Mouse (Mus musculus) G1E (cell line): Measurements from ENCODE around the gene Sbk3. TPM values are rescaled to one million over a fixed set of nuclear protein-coding genes. Genes with fewer than 3 reads are reported as not detected.

Experiments
- ATAC-seq: 2 replicates; pipeline ENCODE4 v1.8.0; 2016; ENCODE audit warnings: mild to moderate bottlenecking; ENCODE audit not compliant: insufficient number of reproducible peaks, poor library complexity, low FRiP score, severe bottlenecking; ENCODE audit errors: extremely low read depth
- DNase-seq: peaks from one replicate; pipeline ENCODE4 v3.0.0; 2012; ENCODE audit warnings: low spot score
- H3K27me3 ChIP-seq: 2 replicates; pipeline ENCODE4 v1.6.1; 2012; ENCODE audit warnings: mild to moderate bottlenecking, low read length, inconsistent platforms; ENCODE audit not compliant: insufficient read depth
- H3K36me3 ChIP-seq: replicated peaks from 2 replicates; pipeline ENCODE3; 2012; ENCODE audit warnings: mild to moderate bottlenecking, inconsistent platforms
- H3K4me1 ChIP-seq: 2 replicates; pipeline ENCODE4 v1.6.1; 2012; ENCODE audit warnings: low read depth, low read length, inconsistent platforms, mixed read lengths; ENCODE audit not compliant: insufficient read depth
- H3K4me3 ChIP-seq: 2 replicates; pipeline ENCODE4 v1.5.1; 2012; ENCODE audit warnings: low read depth, mild to moderate bottlenecking, inconsistent platforms, low read length, moderate library complexity, mixed read lengths
- H3K9me3 ChIP-seq: replicated peaks from 2 replicates; pipeline ENCODE4 v1.6.1; 2012; ENCODE audit warnings: inconsistent platforms
- CTCF ChIP-seq: IDR thresholded peaks from 2 replicates; pipeline ENCODE4 v1.5.1; 2012; ENCODE audit warnings: low read depth, low read length, inconsistent platforms, mixed read lengths
- GATA1 ChIP-seq: IDR thresholded peaks from 2 replicates; pipeline ENCODE4 v1.6.1; 2012; ENCODE audit warnings: borderline replicate concordance, low read length, inconsistent platforms, mixed read lengths
- GATA2 ChIP-seq: IDR thresholded peaks from 2 replicates; pipeline ENCODE4 v1.6.1; 2012; ENCODE audit warnings: low read depth, low read length, inconsistent platforms, borderline replicate concordance
- POLR2AphosphoS5 ChIP-seq: IDR thresholded peaks from 2 replicates; pipeline ENCODE4 v1.6.1; 2012; ENCODE audit warnings: low read depth, low read length, inconsistent platforms; ENCODE audit not compliant: insufficient replicate concordance
- TAL1 ChIP-seq: conservative IDR thresholded peaks from 2 replicates; pipeline ENCODE4 v1.6.1; 2012; ENCODE audit warnings: low read depth, low read length, inconsistent platforms, mixed read lengths
- polyA plus RNA-seq: library from polyadenylated mRNA; stranded (reverse); fragments of >175 nt; gene quantifications from 2 replicates; pipeline ENCODE4 v1.2.3, GENCODE M21; 2012
- total RNA-seq, 2 experiments: library from RNA; stranded (forward) in 1 of 2; stranded (reverse) in 1 of 2; fragments of 200-1000 nt in 1 of 2; fragments of >200 nt in 1 of 2; fragmentation: Nextera tagmentation in 1 of 2; gene quantifications; 2 replicates each; pipeline ENCODE4 v1.2.3; 2014 to 2017

The Sbk3 gene
- total and polyA plus RNA-seq, 3 experiments = 0.11 TPM; not detected in 2

- ATAC-seq (no peak), DNase-seq (no peak)
- H3K9me3 ChIP-seq = peaks cover 6% of the 10 kb centered on the region; the same call in 1 of the 2 replicates
- TF ChIP-seq GATA2 = no peak
- TF ChIP-seq GATA1 = no peak
- no peak for TF ChIP-seq POLR2AphosphoS5
- no peak for TF ChIP-seq TAL1
- no peak for TF ChIP-seq CTCF
- H3K27me3 ChIP-seq = peaks cover 39% of the 10 kb centered on the region
- peaks cover 32% of the 10 kb centered on the region for H3K4me1 ChIP-seq
- peaks cover 29% of the 10 kb centered on the region for H3K36me3 ChIP-seq
- no peak overlapping the region for H3K4me3 ChIP-seq
Measured at GRCm38 (mm10) chr7:4923586-4924364, 47.2 kb downstream of the Sbk3 start.

- H3K4me3 ChIP-seq = peak overlapping the region; percentile 15; the same call in 1 of the 2 replicates
- peaks cover 35% of the 10 kb centered on the region for H3K27me3 ChIP-seq
- peaks cover 34% of the 10 kb centered on the region for H3K4me1 ChIP-seq
- H3K9me3 ChIP-seq = peaks cover 6% of the 10 kb centered on the region; the same call in 1 of the 2 replicates
- H3K36me3 ChIP-seq = peaks cover 36% of the 10 kb centered on the region
- DNase-seq (no peak), ATAC-seq (no peak)
- TF ChIP-seq GATA2 (no peak), GATA1 (no peak), TAL1 (no peak), CTCF (no peak), POLR2AphosphoS5 (no peak)
Measured at GRCm38 (mm10) chr7:4922931-4923565, 47.9 kb downstream of the Sbk3 start.

GRCm38 (mm10) chr7:4922508-4922907, 48.5 kb downstream of the Sbk3 start:
- TF ChIP-seq CTCF = no peak
- TF ChIP-seq TAL1 = no peak
- TF ChIP-seq GATA2 = no peak
- TF ChIP-seq POLR2AphosphoS5 = no peak
- TF ChIP-seq GATA1 = no peak
- peaks cover 31% of the 10 kb centered on the region for H3K27me3 ChIP-seq
- peaks cover 34% of the 10 kb centered on the region for H3K4me1 ChIP-seq

GRCm38 (mm10) chr7:4921824-4922482, 49.0 kb downstream of the Sbk3 start, which contains the start of gene Nat14:
Gene Nat14 (plus strand): TSS chr7:4922028.
- TF ChIP-seq GATA1 = no peak
- no peak for TF ChIP-seq GATA2
- TF ChIP-seq POLR2AphosphoS5 = no peak
- no peak for TF ChIP-seq TAL1
- TF ChIP-seq CTCF = no peak
- ATAC-seq (no peak), DNase-seq (no peak)
- Histone ChIP-seq H3K27me3 (peaks cover 25% of the 10 kb centered on the region), H3K9me3 (peaks cover 6% of the 10 kb centered on the region; the same call in 1 of the 2 replicates), H3K36me3 (peaks cover 47% of the 10 kb centered on the region), H3K4me3 (peak within 1 kb of the TSS; percentile 15; the same call in 1 of the 2 replicates), H3K4me1 (peaks cover 38% of the 10 kb centered on the region)

More at GRCm38 (mm10) chr7:4922508-4922907, 48.5 kb downstream of the Sbk3 start:
- DNase-seq (no peak), ATAC-seq (no peak)
- Histone ChIP-seq H3K9me3 (peaks cover 6% of the 10 kb centered on the region; the same call in 1 of the 2 replicates), H3K4me3 (peak overlapping the region; percentile 15; the same call in 1 of the 2 replicates), H3K36me3 (peaks cover 42% of the 10 kb centered on the region)

GRCm38 (mm10) chr7:4920976-4921823, 49.8 kb downstream of the Sbk3 start:
- Histone ChIP-seq H3K4me3 (no peak overlapping the region), H3K27me3 (peaks cover 17% of the 10 kb centered on the region; the same call in 1 of the 2 replicates), H3K9me3 (peaks cover 6% of the 10 kb centered on the region; the same call in 1 of the 2 replicates), H3K36me3 (peaks cover 55% of the 10 kb centered on the region), H3K4me1 (peaks cover 45% of the 10 kb centered on the region)
- TF ChIP-seq CTCF (no peak), POLR2AphosphoS5 (no peak), GATA2 (no peak), TAL1 (no peak), GATA1 (no peak)
- ATAC-seq (no peak), DNase-seq (no peak)
